Mouse (Mus musculus) yolk sac, embryonic 10.5 days (tissue): ENCODE measurements around the gene Ggta1.
A peak's percentile ranks its signal among the peaks of the same experiment; 100 is the strongest.

Experiments
- DNase-seq: peaks from one replicate; pipeline ENCODE4 v3.0.0-alpha.2; 2017; ENCODE audit warnings: low spot score

The Ggta1 gene

GRCm38 (mm10) chr2:35434576-35435123, 28.4 kb downstream of the Ggta1 start:
- DNase-seq: no peak

- no peak for DNase-seq
These were observed 29.6 kb downstream of the Ggta1 start for GRCm38 (mm10) chr2:35433428-35433827.

GRCm38 (mm10) chr2:35432472-35432871, 30.6 kb downstream of the Ggta1 start:
- DNase-seq: peak; percentile 56

- peak; percentile 31 for DNase-seq
These were observed 31.0 kb downstream of the Ggta1 start for GRCm38 (mm10) chr2:35432011-35432410.

- no peak for DNase-seq
These were observed 32.2 kb downstream of the Ggta1 start for GRCm38 (mm10) chr2:35430806-35431205.

GRCm38 (mm10) chr2:35428615-35429300, 34.3 kb downstream of the Ggta1 start:
- DNase-seq: no peak

GRCm38 (mm10) chr2:35427559-35427958, 35.5 kb downstream of the Ggta1 start:
- no peak for DNase-seq

- DNase-seq: no peak
These were observed 39.2 kb downstream of the Ggta1 start for GRCm38 (mm10) chr2:35423711-35424339.

- DNase-seq: no peak
These were observed 40.6 kb downstream of the Ggta1 start for GRCm38 (mm10) chr2:35422384-35422783.

- DNase-seq: no peak
These were observed 42.4 kb downstream of the Ggta1 start for GRCm38 (mm10) chr2:35420681-35421080.

GRCm38 (mm10) chr2:35419671-35420070, 43.4 kb downstream of the Ggta1 start:
- no peak for DNase-seq

- no peak for DNase-seq
These were observed 43.8 kb downstream of the Ggta1 start for GRCm38 (mm10) chr2:35419243-35419642.

- DNase-seq: no peak
These were observed 45.8 kb downstream of the Ggta1 start for GRCm38 (mm10) chr2:35417231-35417630.

GRCm38 (mm10) chr2:35416473-35416872, 46.6 kb downstream of the Ggta1 start:
- DNase-seq: no peak

GRCm38 (mm10) chr2:35412810-35413209, 50.2 kb downstream of the Ggta1 start:
- no peak for DNase-seq

- DNase-seq: no peak
These were observed 50.8 kb downstream of the Ggta1 start for GRCm38 (mm10) chr2:35412246-35412645.

GRCm38 (mm10) chr2:35411640-35412190, 51.3 kb downstream of the Ggta1 start:
- no peak for DNase-seq

GRCm38 (mm10) chr2:35409466-35409865, 53.6 kb downstream of the Ggta1 start:
- no peak for DNase-seq

- no peak for DNase-seq
These were observed 54.5 kb downstream of the Ggta1 start for GRCm38 (mm10) chr2:35408409-35409110.

- DNase-seq: no peak
These were observed 55.2 kb downstream of the Ggta1 start for GRCm38 (mm10) chr2:35407878-35408277.

GRCm38 (mm10) chr2:35407266-35407665, 55.8 kb downstream of the Ggta1 start:
- DNase-seq: no peak

GRCm38 (mm10) chr2:35406611-35407010, 56.4 kb downstream of the Ggta1 start:
- DNase-seq: no peak

- no peak for DNase-seq
These were observed 60.6 kb downstream of the Ggta1 start for GRCm38 (mm10) chr2:35402391-35402790.
